Mouse (Mus musculus) heart, adult 2 months (tissue): Measurements from ENCODE around the gene Cacna2d1.

ENCODE experiments used
- CTCF ChIP-seq: fragments of 200-600 bp; IDR thresholded peaks from 2 replicates; pipeline ENCODE4 v1.8.1; 2022; ENCODE audit warnings: antibody characterized with exemption, mild to moderate bottlenecking, moderate library complexity
- EP300 ChIP-seq: fragments of 200-500 bp; IDR thresholded peaks from 2 replicates; pipeline ENCODE4 v1.6.1; 2011; ENCODE audit warnings: low read depth, low read length, control low read depth; ENCODE audit not compliant: insufficient read depth
- POLR2A ChIP-seq: fragments of 200-500 bp; IDR thresholded peaks from 2 replicates; pipeline ENCODE4 v1.6.1; 2011; ENCODE audit warnings: mild to moderate bottlenecking, low read depth, low read length, control low read depth; ENCODE audit not compliant: insufficient read depth

- TF ChIP-seq CTCF (no peak), POLR2A (no peak), EP300 (no peak)
Measured at GRCm38 (mm10) chr5:16410011-16410410, 475.5 kb downstream of the Cacna2d1 start.
